Mouse (Mus musculus) liver, embryonic 16.5 days (tissue): ENCODE data around the gene Tbc1d10b. TPM values are rescaled to one million over a fixed set of nuclear protein-coding genes. Genes with fewer than 3 reads are reported as not detected.

Experiments used
- ATAC-seq: fragments of 200-750 bp; cut with Nextera tagmentation; 2 replicates; pipeline ENCODE4 v1.8.0; 2017; ENCODE audit warnings: low read depth, mild to moderate bottlenecking, moderate number of reproducible peaks, moderate library complexity
- H3K27ac ChIP-seq: fragments of 300-500 bp; sonication (generic); 2 replicates; pipeline ENCODE4 v1.5.1; 2014; ENCODE audit warnings: mild to moderate bottlenecking, low read length
- H3K27me3 ChIP-seq: fragments of 300-500 bp; sonication (generic); 2 replicates; pipeline ENCODE4 v1.6.1; 2014; ENCODE audit warnings: low read depth, low read length, mixed read lengths; ENCODE audit not compliant: control insufficient read depth, insufficient read depth
- H3K36me3 ChIP-seq: fragments of 300-500 bp; sonication (generic); 2 replicates; pipeline ENCODE4 v1.6.1; 2014; ENCODE audit warnings: mild to moderate bottlenecking; ENCODE audit not compliant: control insufficient read depth, insufficient read depth
- H3K4me1 ChIP-seq: fragments of 300-500 bp; sonication (generic); 2 replicates; pipeline ENCODE4 v1.6.1; 2014; ENCODE audit warnings: low read depth, low read length, mixed read lengths; ENCODE audit not compliant: control insufficient read depth
- H3K4me2 ChIP-seq: fragments of 300-500 bp; sonication (generic); 2 replicates; pipeline ENCODE4 v1.6.1; 2014; ENCODE audit warnings: low read depth, low read length, mixed read lengths
- H3K4me3 ChIP-seq: fragments of 300-500 bp; sonication (generic); 2 replicates; pipeline ENCODE4 v1.5.1; 2014; ENCODE audit warnings: low read depth, mild to moderate bottlenecking, low read length
- H3K9ac ChIP-seq: fragments of 300-500 bp; sonication (generic); 2 replicates; pipeline ENCODE4 v1.6.1; 2014; ENCODE audit warnings: low read depth, low read length
- H3K9me3 ChIP-seq: fragments of 300-500 bp; sonication (generic); replicated peaks from 2 replicates; pipeline ENCODE4 v1.6.1; 2016; ENCODE audit warnings: low read length; ENCODE audit not compliant: control insufficient read depth
- WGBS: fragments of 180-500 bp; shearing (Covaris S2); extraction: QIAGEN DNeasy Blood & Tissue Kit; methylation state at CpG from one replicate; pipeline ENCODE4 v1.1.7; 2014; ENCODE audit not compliant: insufficient replicate concordance; 5-methylcytosine and 5-hydroxymethylcytosine counted together
- polyA plus RNA-seq: library from polyadenylated mRNA; unstranded; fragments of >200 nt; fragmentation: Nextera tagmentation; extraction: Ambion mirVana; gene quantifications from 2 replicates; pipeline ENCODE4 v1.2.1, GENCODE M21; 2015

The Tbc1d10b gene
- polyA plus RNA-seq, 1 experiment from 2014 or later: 15.1 TPM

- peaks cover 53% of the 10 kb centered on the region for H3K36me3 ChIP-seq
- peak; percentile 97 for ATAC-seq
- under 1% methylated on average over 51 of the region's 51 CpGs for WGBS
Measured at GRCm38 (mm10) chr7:127195544-127196295, 12.5 kb downstream of the Tbc1d10b start, which contains the start of gene Cd2bp2. Cd2bp2 (minus strand) TSS chr7:127196050.

DNA sequence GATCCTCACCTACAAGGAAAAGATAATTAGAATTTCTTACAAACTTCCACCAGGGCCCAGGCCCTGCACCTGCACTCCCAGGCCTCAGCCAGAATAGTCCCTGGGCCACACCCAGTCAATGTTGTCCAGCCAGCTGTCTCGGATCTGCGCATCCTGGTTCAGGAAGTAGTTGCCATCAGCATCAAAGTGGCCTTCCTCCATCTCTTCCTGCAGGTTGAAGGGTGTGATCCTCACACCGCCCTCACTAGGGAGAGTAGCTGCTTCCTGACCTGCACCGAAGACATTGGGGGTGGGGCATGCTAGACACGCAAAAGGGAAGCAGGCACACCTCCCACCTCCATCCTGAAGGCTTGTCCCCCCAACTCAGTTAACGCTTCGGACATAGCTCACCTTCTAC lies 13.6 kb downstream of the Tbc1d10b start:
- Histone ChIP-seq H3K9me3 (no peaks in the 10 kb centered on the region), H3K4me1 (peaks cover 18% of the 10 kb centered on the region), H3K36me3 (peaks cover 44% of the 10 kb centered on the region), H3K4me3 (peak overlapping the region; percentile 80), H3K4me2 (peak overlapping the region; percentile 95), H3K27me3 (no peaks in the 10 kb centered on the region), H3K9ac (peak overlapping the region; percentile 78), H3K27ac (no peak overlapping the region)
- ATAC-seq: no peak
- WGBS: 55% methylated on average over 7 of the region's 7 CpGs

More at GRCm38 (mm10) chr7:127195544-127196295, 12.5 kb downstream of the Tbc1d10b start, which contains the start of gene Cd2bp2:
- no peaks in the 10 kb centered on the region for H3K27me3 ChIP-seq
- H3K9ac ChIP-seq: peak within 1 kb of the TSS; percentile 78
- no peaks in the 10 kb centered on the region for H3K9me3 ChIP-seq
- peak within 1 kb of the TSS; percentile 84 for H3K27ac ChIP-seq
- H3K4me3 ChIP-seq: peak within 1 kb of the TSS; percentile 80
- H3K4me1 ChIP-seq: peaks cover 18% of the 10 kb centered on the region
- peak within 1 kb of the TSS; percentile 95 for H3K4me2 ChIP-seq

GRCm38 (mm10) chr7:127194011-127194632 lies 14.1 kb downstream of the Tbc1d10b start:
- no peak overlapping the region for H3K4me3 ChIP-seq
- peaks cover 39% of the 10 kb centered on the region for H3K36me3 ChIP-seq
- no peak overlapping the region for H3K4me2 ChIP-seq
- WGBS: 85% methylated on average over 17 of the region's 17 CpGs
- no peak overlapping the region for H3K27ac ChIP-seq
- no peak overlapping the region for H3K9ac ChIP-seq
- no peak for ATAC-seq
- no peaks in the 10 kb centered on the region for H3K27me3 ChIP-seq
- H3K4me1 ChIP-seq: peaks cover 18% of the 10 kb centered on the region
- H3K9me3 ChIP-seq: no peaks in the 10 kb centered on the region

- H3K9me3 ChIP-seq: no peaks in the 10 kb centered on the region
- H3K4me2 ChIP-seq: no peak overlapping the region
- H3K27ac ChIP-seq: no peak overlapping the region
- H3K36me3 ChIP-seq: peaks cover 27% of the 10 kb centered on the region
- H3K27me3 ChIP-seq: no peaks in the 10 kb centered on the region
- no peak overlapping the region for H3K4me3 ChIP-seq
- peaks cover 18% of the 10 kb centered on the region for H3K4me1 ChIP-seq
- ATAC-seq: no peak
- no peak overlapping the region for H3K9ac ChIP-seq
- 85% methylated on average over 5 of the region's 5 CpGs for WGBS
Measured at GRCm38 (mm10) chr7:127192989-127193388, 15.3 kb downstream of the Tbc1d10b start.

GRCm38 (mm10) chr7:127190672-127191071 lies 17.6 kb downstream of the Tbc1d10b start:
- Histone ChIP-seq H3K27me3 (no peaks in the 10 kb centered on the region), H3K36me3 (peaks cover 23% of the 10 kb centered on the region), H3K4me1 (peaks cover 11% of the 10 kb centered on the region), H3K9ac (no peak overlapping the region), H3K27ac (no peak overlapping the region), H3K9me3 (no peaks in the 10 kb centered on the region), H3K4me2 (no peak overlapping the region), H3K4me3 (no peak overlapping the region)
- 73% methylated on average over 6 of the region's 6 CpGs for WGBS
- no peak for ATAC-seq

- H3K27me3 ChIP-seq: no peaks in the 10 kb centered on the region
- no peak overlapping the region for H3K9ac ChIP-seq
- no peak overlapping the region for H3K4me3 ChIP-seq
- no peak overlapping the region for H3K4me2 ChIP-seq
- peaks cover 10% of the 10 kb centered on the region for H3K4me1 ChIP-seq
- ATAC-seq: no peak
- peaks cover 16% of the 10 kb centered on the region for H3K36me3 ChIP-seq
- WGBS: 60% methylated on average over 17 of the region's 17 CpGs
- no peaks in the 10 kb centered on the region for H3K9me3 ChIP-seq
- no peak overlapping the region for H3K27ac ChIP-seq
Measured at GRCm38 (mm10) chr7:127188305-127189276, 19.7 kb downstream of the Tbc1d10b start.

DNA sequence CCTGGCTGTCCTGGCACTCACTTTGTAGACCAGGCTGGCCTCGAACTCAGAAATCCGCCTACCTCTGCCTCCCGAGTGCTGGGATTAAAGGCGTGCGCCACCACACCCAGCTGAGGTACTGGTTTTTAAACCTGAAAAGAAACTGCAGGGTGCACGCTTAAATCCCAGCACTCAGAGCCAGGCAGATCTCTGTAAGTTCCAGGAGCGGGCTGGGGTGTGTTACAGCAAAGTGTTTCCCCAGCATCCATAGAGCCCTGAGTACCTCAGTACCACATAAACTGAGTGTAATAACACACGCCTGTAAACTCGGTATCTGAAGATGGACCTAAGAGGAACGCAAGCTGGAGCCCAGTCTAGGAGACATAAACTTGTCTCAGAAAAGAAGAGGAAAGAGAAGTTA lies 20.9 kb downstream of the Tbc1d10b start:
- no peak for ATAC-seq
- WGBS: 67% methylated on average over 10 of the region's 10 CpGs
- Histone ChIP-seq H3K9ac (no peak overlapping the region), H3K9me3 (no peaks in the 10 kb centered on the region), H3K4me2 (no peak overlapping the region), H3K36me3 (peaks cover 7% of the 10 kb centered on the region; the same call in 1 of the 2 replicates), H3K4me1 (peaks cover 22% of the 10 kb centered on the region), H3K27ac (no peak overlapping the region), H3K27me3 (no peaks in the 10 kb centered on the region), H3K4me3 (no peak overlapping the region)

DNA sequence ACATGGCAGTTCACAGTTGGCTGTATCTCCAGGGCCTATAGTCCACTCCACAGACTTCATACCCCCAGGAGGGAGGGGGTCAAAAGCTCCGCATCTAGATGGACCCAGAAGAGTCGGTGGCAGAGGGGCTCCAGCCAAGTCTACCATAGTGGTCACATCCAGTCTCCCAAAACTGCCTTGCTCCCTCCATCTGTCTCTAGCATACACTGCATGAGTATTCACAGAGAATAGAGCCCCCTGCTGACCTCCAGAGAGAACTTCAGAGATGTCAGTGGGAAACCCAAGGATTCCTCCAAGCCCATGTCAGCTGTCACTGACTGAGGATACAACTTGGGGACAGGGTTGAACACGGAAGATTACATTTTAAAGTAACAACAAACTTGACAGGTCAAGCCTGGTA lies 22.7 kb downstream of the Tbc1d10b start:
- ATAC-seq: no peak
- Histone ChIP-seq H3K27me3 (no peaks in the 10 kb centered on the region), H3K27ac (no peak overlapping the region), H3K9me3 (no peaks in the 10 kb centered on the region), H3K36me3 (no peaks in the 10 kb centered on the region), H3K4me3 (no peak overlapping the region), H3K9ac (no peak overlapping the region), H3K4me2 (no peak overlapping the region), H3K4me1 (peaks cover 22% of the 10 kb centered on the region)
- 42% methylated on average over 3 of the region's 3 CpGs for WGBS
